ENCODE assay signal across 8 mouse cellular contexts in the genomic region with DNA sequence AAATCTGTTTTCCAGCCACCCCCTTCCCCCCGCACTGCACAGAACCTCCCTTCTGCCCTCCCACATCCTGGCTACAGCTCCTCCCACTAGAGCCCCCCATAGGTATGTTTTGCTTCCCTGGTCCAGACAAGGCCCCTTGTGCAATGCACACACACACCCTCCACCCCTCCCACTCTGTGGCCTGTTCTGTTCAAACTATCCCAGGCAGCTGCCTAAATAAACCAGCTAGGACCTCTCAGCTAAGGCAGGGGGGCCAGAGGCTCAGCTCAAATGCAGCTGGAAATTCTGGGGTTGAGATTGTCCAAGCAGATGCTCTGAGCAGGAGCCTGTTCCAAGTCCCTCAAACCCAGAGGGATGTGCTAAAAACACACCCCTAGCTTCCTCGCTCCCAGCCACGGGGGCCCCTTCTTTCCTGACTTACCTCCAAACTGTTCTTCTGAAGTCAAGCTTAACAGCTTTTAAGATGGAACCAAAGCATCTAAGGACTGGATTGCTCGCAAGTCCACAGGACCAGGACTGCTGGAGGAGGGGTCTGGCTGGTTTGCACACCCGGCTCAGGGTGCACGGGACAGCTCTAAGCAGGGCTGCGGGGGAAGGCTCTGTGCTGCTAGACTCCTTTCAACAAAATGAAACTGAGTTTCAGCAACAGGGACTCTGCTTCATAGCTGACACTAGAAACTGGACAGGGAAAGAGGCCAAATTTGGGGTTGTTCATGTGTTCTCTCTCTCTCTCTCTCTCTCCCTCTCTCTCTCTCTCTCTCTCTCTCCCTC. TPM values are rescaled to one million over a fixed set of nuclear protein-coding genes. Genes with fewer than 3 reads are reported as not detected.
DNase-seq lines count a peak whose midpoint lies in the region; ATAC-seq lines count a peak whose summit lies in the region.

No protein-coding gene starts in this region.

- no peak overlapping the region for H3K4me3 ChIP-seq in forebrain, embryonic 14.5 days (ENCODE audit: low read depth, low read length)
- H3K4me3 ChIP-seq in liver, embryonic 12.5 days, result no peak overlapping the region
- peak overlapping the region; percentile 37 for H3K4me3 ChIP-seq in stomach, embryonic 15.5 days (replicated peaks)

- intact Hi-C loops in left cerebral cortex, postnatal 4 days (cut with DNase I), result no loop called here

- H3K4me1 ChIP-seq in forebrain, embryonic 14.5 days (ENCODE audit: control insufficient read depth, insufficient read depth, low read length), result peaks cover 16% of the 10 kb centered on the region
- H3K4me1 ChIP-seq in liver, embryonic 12.5 days, result peaks cover 11% of the 10 kb centered on the region; the same call in 1 of the 2 replicates
- H3K4me1 ChIP-seq in stomach, embryonic 15.5 days, result peaks cover 57% of the 10 kb centered on the region

- peak; percentile 35 for DNase-seq in left cerebral cortex, postnatal 4 days
- DNase-seq in left cerebral cortex, adult 9 months (ENCODE audit: low spot score in 2 of 2), result no peak
- DNase-seq in forebrain, embryonic 14.5 days (ENCODE audit: low spot score), result no peak
- peak; percentile 58 for DNase-seq in heart, postnatal 4 days
- no peak for DNase-seq in spleen, adult 12 weeks (ENCODE audit: low spot score)

- peak overlapping the region; percentile 1; the same call in 1 of the 2 replicates for H3K27ac ChIP-seq in forebrain, embryonic 14.5 days (ENCODE audit: low read depth, low read length)
- peak overlapping the region; percentile 66 for H3K27ac ChIP-seq in liver, embryonic 12.5 days
- H3K27ac ChIP-seq in stomach, embryonic 15.5 days, result peak overlapping the region; percentile 98

- H3K9ac ChIP-seq in forebrain, embryonic 14.5 days (ENCODE audit: low read length), result 0 out of 2 replicates have a peak overlapping the region, but pooled peaks have one; percentile 0
- H3K9ac ChIP-seq in liver, embryonic 12.5 days, result no peak overlapping the region
- H3K9ac ChIP-seq in stomach, embryonic 15.5 days, result no peak overlapping the region

- no peaks in the 10 kb centered on the region for H3K36me3 ChIP-seq in forebrain, embryonic 14.5 days (ENCODE audit: control insufficient read depth, insufficient read depth, low read length)
- H3K36me3 ChIP-seq in liver, embryonic 12.5 days, result no peaks in the 10 kb centered on the region
- no peaks in the 10 kb centered on the region for H3K36me3 ChIP-seq in stomach, embryonic 15.5 days

- H3K4me2 ChIP-seq in forebrain, embryonic 14.5 days (ENCODE audit: low read length), result no peak overlapping the region
- H3K4me2 ChIP-seq in liver, embryonic 12.5 days, result no peak overlapping the region
- peak overlapping the region; percentile 66 for H3K4me2 ChIP-seq in stomach, embryonic 15.5 days

- no peak for ATAC-seq in forebrain, embryonic 14.5 days
- no peak for ATAC-seq in liver, embryonic 12.5 days
- ATAC-seq in stomach, embryonic 15.5 days (ENCODE audit: insufficient read depth, low FRiP score, low read depth), result peak; percentile 89
- ATAC-seq in cerebellum, adult (ENCODE audit: insufficient number of reproducible peaks, low FRiP score, low TSS enrichment), result no peak

- WGBS in forebrain, embryonic 14.5 days, result 44% methylated on average over 7 of the region's 7 CpGs
- 47% methylated on average over 7 of the region's 7 CpGs for WGBS in liver, embryonic 12.5 days (ENCODE audit: insufficient replicate concordance)
- WGBS in stomach, embryonic 15.5 days, result 16% methylated on average over 7 of the region's 7 CpGs

- no peaks in the 10 kb centered on the region for H3K9me3 ChIP-seq in forebrain, embryonic 14.5 days (replicated peaks; ENCODE audit: control insufficient read depth, low read length)
- H3K9me3 ChIP-seq in liver, embryonic 12.5 days (replicated peaks), result no peaks in the 10 kb centered on the region
- H3K9me3 ChIP-seq in stomach, embryonic 15.5 days, result no peaks in the 10 kb centered on the region

- H3K27me3 ChIP-seq in forebrain, embryonic 14.5 days (replicated peaks; ENCODE audit: control insufficient read depth, insufficient read depth, low read length), result no peaks in the 10 kb centered on the region
- no peaks in the 10 kb centered on the region; the same call in 1 of the 2 replicates for H3K27me3 ChIP-seq in liver, embryonic 12.5 days (replicated peaks)
- H3K27me3 ChIP-seq in stomach, embryonic 15.5 days (replicated peaks), result no peaks in the 10 kb centered on the region

RNA-seq across cellular contexts. Expression of gene Ccdc33, which starts 40.1 kb away (rescaled TPM):
- total RNA-seq in left cerebral cortex, postnatal 4 days (2021), result under 1 TPM; 0.62 to 0.66 TPM
- 0.48 and 1.1 TPM in 2 replicates for polyA plus RNA-seq in forebrain, embryonic 14.5 days (2014; fragmentation: Nextera tagmentation; extraction: Ambion mirVana)
- total RNA-seq in heart, postnatal 4 days (2021), result not detected
- not detected in 2 replicates for polyA plus RNA-seq in liver, embryonic 12.5 days (2016; fragmentation: Nextera tagmentation; extraction: Ambion mirVana)
- 0.18 and 0.19 TPM in 2 replicates for polyA plus RNA-seq in stomach, embryonic 15.5 days (2015; fragmentation: Nextera tagmentation; extraction: Ambion mirVana)

RNA-seq across cellular contexts. Expression of gene Islr, which starts 45.4 kb away (rescaled TPM):
- total RNA-seq in left cerebral cortex, postnatal 4 days (2021), result 10 to 100 TPM; 18.6 to 19.3 TPM
- 13.5 and 20.1 TPM in 2 replicates for polyA plus RNA-seq in forebrain, embryonic 14.5 days (2014; fragmentation: Nextera tagmentation; extraction: Ambion mirVana)
- total RNA-seq in heart, postnatal 4 days (2021), result 10 to 100 TPM; 25.4 to 31.0 TPM
- polyA plus RNA-seq in liver, embryonic 12.5 days (2016; fragmentation: Nextera tagmentation; extraction: Ambion mirVana), result 4.9 and 5.9 TPM in 2 replicates
- polyA plus RNA-seq in stomach, embryonic 15.5 days (2015; fragmentation: Nextera tagmentation; extraction: Ambion mirVana), result 105 and 114 TPM in 2 replicates

RNA-seq across cellular contexts. Expression of gene Islr2, which starts 45.4 kb away (rescaled TPM):
- total RNA-seq in left cerebral cortex, postnatal 4 days (2021), result 100 to 1,000 TPM; 328 to 363 TPM
- 118 and 123 TPM in 2 replicates for polyA plus RNA-seq in forebrain, embryonic 14.5 days (2014; fragmentation: Nextera tagmentation; extraction: Ambion mirVana)
- total RNA-seq in heart, postnatal 4 days (2021), result under 1 TPM; 0.83 to 0.86 TPM
- polyA plus RNA-seq in liver, embryonic 12.5 days (2016; fragmentation: Nextera tagmentation; extraction: Ambion mirVana), result 0.07 TPM in 1 of 2 replicates, not detected in the other
- polyA plus RNA-seq in stomach, embryonic 15.5 days (2015; fragmentation: Nextera tagmentation; extraction: Ambion mirVana), result 1.5 and 1.7 TPM in 2 replicates

Comparison
In these comparisons a context has a peak if more than half of its experiments do, and no peak if none do; other contexts are left out.
1. DNase-seq: peak in left cerebral cortex, postnatal 4 days (single experiment) and heart, postnatal 4 days (single experiment); none in left cerebral cortex, adult 9 months (0 of 2), forebrain, embryonic 14.5 days (single experiment) and spleen, adult 12 weeks (single experiment).
2. H3K27ac ChIP-seq: peak in every context shown above with its lines; median percentile 98 in stomach, embryonic 15.5 days; 66 in liver, embryonic 12.5 days; 1 in forebrain, embryonic 14.5 days.
3. RNA of gene Islr2, which starts 45.4 kb away (polyA plus RNA-seq): 118 to 123 TPM in forebrain, embryonic 14.5 days; 1.5 to 1.7 TPM in stomach, embryonic 15.5 days and 0.07 TPM in liver, embryonic 12.5 days; every median in the first group is over 10 times any median in the second.